12 mouse cellular contexts compared by ENCODE assay signal in genomic region chr13:55870001-55870400, GRCm38 (mm10). TPM values are rescaled to one million over a fixed set of nuclear protein-coding genes. Genes with fewer than 3 reads are reported as not detected.
DNase-seq lines count a peak whose midpoint lies in the region.
"Had no signal": no experiment of that assay in that cellular context is flagged by ENCODE, and none has a peak within 500 bp of the region (broad histone marks: within the 10 kb centered on the region; RNA-seq: fewer than 3 reads in every experiment).

No protein-coding gene starts in this region.

- peak; percentile 6 for DNase-seq in kidney, adult 9 months
- DNase-seq in kidney, postnatal 25 days = no peak
- DNase-seq in thymus, postnatal 4 days = peak; percentile 18
- DNase-seq in thymus, postnatal 25 days = no peak
- peak; percentile 67 for DNase-seq in ZHBTc4 (ENCODE audit: low read depth, low spot score)
- DNase-seq in urinary bladder, adult 2 months (ENCODE audit: low spot score) = no peak
- no peak for DNase-seq in embryo, embryonic 10.5 days (ENCODE audit: low spot score)
- DNase-seq: adrenal gland, adult 8-10 months; cerebellum, postnatal 25 days had no signal

RNA-seq across cellular contexts. Expression of gene Pitx1, which starts 34.0 kb away (rescaled TPM):
- polyA plus RNA-seq in urinary bladder, adult 2 months (2012; rRNA removed) = 64.7 and 83.9 TPM in 2 replicates
- polyA plus RNA-seq: forebrain, embryonic 15.5 days; gonadal fat pad, adult 2 months; Patski had no signal

Comparison
In these comparisons a context has a peak if more than half of its experiments do, and no peak if none do; other contexts are left out.
1. DNase-seq: peak in kidney, adult 9 months (single experiment), thymus, postnatal 4 days (single experiment) and ZHBTc4 (single experiment); none in kidney, postnatal 25 days (0 of 2), thymus, postnatal 25 days (single experiment), urinary bladder, adult 2 months (single experiment) and embryo, embryonic 10.5 days (single experiment).